Mouse (Mus musculus): ENCODE data around the gene Arhgef9.

The Arhgef9 gene

DNA sequence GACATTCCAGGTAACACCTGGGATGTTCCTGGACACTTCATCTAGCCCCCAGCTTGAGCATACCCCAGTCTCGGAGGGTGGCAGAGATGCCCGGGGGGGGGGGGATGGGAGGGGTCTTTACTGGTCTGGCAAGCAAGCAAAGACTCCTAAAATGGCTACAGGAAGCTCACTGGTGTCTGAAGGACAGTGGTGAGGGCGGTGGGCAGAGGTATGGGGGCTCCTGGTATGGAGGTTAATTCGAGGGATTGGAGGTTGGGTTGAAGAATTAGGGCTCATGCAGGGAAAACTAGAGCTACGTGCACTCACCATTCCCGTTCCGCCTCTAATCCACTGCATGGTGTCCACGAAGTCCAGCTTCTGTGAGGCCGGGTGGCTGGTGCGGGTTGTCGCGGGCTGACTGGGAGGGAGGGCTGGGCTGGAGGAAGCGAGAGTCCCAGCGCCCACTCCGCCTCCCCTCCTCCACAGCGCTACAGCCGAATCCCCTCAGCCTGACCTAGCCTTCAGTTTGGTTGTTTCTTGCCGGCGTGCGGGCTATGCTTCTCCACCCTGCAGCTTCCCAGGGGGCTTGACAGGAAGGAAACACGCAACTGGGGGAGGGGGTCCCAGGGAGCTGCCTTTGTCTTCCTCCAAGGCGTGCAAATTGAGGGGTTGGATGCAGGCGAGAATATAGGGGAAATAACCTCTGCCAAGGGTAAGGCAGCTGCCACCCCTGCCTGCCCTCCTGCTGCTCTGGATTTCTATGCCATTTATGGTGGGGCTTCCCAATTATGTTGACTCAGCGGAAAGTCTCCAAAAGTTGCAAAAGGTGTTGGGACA, at the start of gene Arhgef9:
TSS of gene Arhgef9 (minus strand) at position 753 of the 816 bp plus-strand sequence.
- peak in 1 of 2 experiments; percentile 31 for DNase-seq (ENCODE audit: low spot score in 2 of 2)

DNA sequence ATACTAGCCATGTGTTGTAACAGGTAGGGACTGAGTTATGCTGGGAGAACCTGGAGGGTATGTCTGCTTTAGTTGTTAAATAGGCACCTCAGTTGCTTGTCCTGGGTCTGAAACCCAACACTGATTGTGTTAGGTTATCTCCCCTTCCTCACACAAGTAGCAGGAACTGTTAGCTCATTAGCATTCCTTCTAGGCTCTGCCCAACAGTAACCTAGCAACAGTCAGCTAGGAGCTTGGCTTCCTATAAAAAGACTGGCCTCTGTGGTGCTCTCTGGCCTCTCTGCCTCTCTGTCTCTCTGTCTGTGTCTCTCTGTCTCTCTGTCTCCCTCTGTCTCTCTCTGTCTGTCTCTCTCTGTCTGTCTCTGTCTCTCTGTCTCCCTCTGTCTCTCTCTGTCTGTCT, 42.2 kb upstream of the Arhgef9 start:
- DNase-seq (ENCODE audit: low spot score in 2 of 2): no peak

DNA sequence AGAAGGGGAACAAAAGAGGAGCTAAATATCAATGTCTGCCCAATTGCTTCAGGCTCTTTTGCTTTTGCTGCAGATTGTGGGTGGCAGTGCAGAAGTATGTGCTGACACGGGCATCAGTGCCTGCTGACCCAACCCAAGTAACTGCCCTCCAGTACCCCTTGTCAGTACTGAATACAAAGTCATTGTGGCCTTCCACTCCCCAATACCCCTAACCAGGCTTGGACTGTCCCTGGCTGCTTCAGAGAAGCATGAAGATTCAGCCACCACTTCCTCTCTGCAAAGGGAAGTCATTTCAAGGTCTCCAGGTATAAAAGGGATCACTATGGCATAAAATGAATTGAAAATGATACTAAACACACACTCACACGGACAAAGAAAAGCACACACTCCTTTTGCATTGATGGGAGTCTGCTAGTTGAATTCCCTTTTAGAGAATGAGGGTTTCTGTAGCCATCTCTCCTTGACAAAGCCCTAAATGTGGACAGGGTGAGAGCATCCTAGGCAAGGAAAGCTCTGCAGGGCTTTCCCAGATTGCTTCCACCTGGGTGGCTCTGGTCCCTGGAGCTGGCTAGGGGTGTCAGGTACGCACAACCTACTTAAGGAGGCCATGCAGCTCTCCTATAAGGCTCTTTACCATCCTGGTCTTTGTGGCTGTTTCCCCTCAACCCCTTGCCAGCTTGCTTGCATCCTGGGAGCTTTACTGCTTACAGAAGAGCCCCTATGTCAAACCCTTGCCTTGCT, 1.1 kb downstream of the Arhgef9 start:
- DNase-seq (ENCODE audit: low spot score in 2 of 2): peak in 1 of 2 experiments; percentile 1

GRCm38 (mm10) chrX:95175978-95176377, 20.7 kb downstream of the Arhgef9 start:
- peak in 1 of 2 experiments; percentile 30 for DNase-seq (ENCODE audit: low spot score in 2 of 2)

GRCm38 (mm10) chrX:95166317-95166716, 30.3 kb downstream of the Arhgef9 start:
- DNase-seq (ENCODE audit: low spot score in 2 of 2): peak; percentile 51 to 73

DNA sequence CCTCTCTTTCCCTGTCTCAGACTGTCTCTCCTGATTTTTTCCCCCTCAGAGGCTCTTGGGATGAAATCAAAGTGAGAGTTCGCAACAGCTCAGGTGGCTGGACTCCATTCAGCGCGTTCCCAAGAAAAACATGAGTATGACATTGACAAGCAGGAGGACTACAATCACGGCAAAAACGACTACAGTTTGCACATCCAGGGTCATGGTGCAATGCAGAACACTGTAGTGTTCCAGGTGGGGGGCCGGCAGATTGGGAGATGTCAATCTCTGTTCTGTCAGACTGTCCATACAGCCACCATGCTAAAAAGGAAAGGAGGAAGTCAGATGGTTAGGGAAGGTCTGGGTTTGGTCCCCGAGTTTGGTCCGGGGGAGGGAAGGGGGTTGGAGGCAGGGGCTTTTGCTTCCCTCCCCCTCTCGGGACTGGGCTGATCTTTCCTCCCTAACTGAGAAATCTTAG, 31.0 kb downstream of the Arhgef9 start:
- DNase-seq (ENCODE audit: low spot score in 2 of 2): peak in 1 of 2 experiments; percentile 14

DNA sequence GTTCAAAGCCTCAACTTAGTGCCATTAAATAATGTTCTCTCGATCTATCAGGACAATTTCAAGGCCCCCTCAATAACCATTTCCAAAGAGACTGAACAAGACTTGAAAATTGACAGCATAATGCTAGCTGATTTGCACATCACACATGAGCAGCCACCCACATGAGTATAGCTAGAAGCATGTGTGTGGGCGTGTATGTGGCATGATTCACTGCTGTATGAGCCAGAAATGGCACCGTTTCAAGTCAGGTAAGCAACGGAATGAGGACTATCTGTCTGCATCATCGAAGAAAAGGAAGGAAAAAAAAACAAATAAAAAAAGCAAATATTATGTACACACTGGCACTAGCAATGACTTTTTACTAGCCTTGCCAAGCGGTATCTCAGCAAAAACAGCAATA, 32.5 kb downstream of the Arhgef9 start:
- DNase-seq (ENCODE audit: low spot score in 2 of 2): no peak

DNA sequence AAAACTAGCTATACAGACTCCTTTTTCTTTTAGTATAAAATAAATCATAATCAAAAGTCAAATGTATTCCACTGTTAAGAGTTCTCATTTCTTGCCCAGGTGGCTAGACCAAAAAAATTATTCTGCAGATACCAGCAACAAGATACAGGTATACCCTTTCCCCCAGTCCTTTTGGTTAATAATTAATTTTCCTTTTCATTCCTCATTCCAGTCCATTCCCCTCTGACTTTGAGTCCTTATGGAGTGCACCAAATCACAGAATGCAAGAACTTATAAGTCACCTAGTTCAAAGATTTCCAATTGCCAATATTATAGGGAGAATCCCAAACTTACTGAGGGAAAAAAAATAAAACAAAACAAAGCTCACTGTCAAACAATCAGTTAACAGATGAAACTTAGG, 33.2 kb downstream of the Arhgef9 start:
- DNase-seq (ENCODE audit: low spot score in 2 of 2): no peak

DNA sequence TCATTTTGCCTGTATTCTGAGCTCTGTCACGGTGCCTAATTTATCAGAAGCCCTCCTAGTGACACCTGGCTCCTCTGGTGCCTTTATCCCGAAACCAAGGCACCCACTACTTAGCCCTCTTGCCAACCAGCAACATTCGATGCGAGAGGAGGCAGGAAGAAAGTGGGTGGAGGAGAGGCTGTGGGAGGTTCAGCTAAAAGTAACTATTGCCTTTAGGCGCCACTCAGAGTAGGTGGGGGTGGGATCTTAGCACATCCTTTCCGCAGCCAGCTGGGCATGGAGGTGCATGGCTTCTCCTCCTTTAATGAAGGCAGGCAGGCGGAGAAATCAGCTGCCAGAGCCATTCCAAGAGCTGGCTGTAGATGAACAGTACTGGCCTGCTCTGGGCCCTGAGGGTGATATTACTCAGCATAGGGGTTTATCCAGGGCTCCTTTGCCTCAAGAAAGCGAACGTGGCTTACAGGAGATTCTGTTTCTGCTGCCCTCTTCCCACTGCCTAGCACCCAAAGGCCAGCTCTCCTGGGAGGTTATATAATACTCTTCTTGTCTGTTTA, 39.7 kb downstream of the Arhgef9 start:
- DNase-seq (ENCODE audit: low spot score in 2 of 2): peak in 1 of 2 experiments; percentile 2

DNA sequence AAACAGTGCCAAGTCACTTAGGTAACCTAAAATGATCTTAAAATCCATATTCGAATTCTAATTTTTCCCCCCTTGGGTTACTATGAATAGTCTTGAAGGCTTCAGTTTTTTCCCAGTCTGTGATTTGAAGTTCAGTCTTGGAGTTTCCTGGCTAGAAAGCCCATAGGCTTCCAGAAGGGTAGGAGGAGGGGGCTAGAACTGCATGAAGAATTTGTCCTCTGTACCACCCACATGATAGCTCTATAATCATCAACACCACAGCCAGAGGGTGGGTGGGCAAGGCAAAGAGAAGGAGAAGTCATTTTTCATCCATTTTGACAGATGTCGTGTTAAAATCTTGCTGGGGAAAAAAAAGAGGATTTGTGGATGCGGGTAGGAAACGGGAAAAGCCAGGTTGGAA, 58.0 kb downstream of the Arhgef9 start:
- DNase-seq (ENCODE audit: low spot score in 2 of 2): no peak

DNA sequence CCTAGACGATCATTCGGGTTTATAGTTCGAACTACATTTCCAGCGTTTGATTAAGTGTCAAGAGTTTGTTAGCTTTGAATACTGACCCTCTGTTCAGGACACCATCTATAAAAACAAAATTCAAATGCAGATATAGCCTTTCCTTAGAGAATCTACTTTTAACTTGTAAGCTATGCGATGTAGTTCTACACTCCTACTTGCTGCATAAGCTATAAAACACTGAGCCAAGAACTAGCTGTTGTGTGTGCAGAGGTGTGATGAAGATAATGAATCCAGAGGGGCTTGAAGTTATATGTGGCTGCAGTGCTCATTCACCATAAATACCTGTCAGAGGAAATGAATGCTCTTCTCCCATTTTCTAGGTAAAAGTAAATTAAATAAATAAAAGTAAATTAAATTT, 63.2 kb downstream of the Arhgef9 start:
- DNase-seq (ENCODE audit: low spot score in 2 of 2): no peak

GRCm38 (mm10) chrX:95132996-95133395, 63.7 kb downstream of the Arhgef9 start:
- DNase-seq (ENCODE audit: low spot score in 2 of 2): no peak

DNA sequence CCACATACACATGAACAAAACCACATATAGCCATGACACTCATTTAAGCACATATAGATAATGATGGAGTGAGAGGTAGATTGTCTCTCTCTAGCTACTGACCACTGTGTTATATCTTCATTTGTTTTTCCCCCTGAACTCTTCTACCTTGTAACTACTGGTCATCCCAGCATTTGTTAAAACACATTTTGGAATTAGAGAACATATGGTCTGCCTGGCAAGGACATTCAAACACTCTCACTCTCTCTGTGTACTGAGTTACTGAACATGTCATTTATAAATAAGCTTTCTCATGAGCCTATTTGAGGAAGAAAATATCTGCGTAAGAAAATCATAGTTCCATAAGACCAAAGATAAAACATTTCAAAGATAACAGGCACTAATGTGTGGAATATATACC, 64.9 kb downstream of the Arhgef9 start:
- no peak for DNase-seq (ENCODE audit: low spot score in 2 of 2)

- no peak for DNase-seq (ENCODE audit: low spot score in 2 of 2)
Measured at GRCm38 (mm10) chrX:95123462-95123861, 73.2 kb downstream of the Arhgef9 start.

DNA sequence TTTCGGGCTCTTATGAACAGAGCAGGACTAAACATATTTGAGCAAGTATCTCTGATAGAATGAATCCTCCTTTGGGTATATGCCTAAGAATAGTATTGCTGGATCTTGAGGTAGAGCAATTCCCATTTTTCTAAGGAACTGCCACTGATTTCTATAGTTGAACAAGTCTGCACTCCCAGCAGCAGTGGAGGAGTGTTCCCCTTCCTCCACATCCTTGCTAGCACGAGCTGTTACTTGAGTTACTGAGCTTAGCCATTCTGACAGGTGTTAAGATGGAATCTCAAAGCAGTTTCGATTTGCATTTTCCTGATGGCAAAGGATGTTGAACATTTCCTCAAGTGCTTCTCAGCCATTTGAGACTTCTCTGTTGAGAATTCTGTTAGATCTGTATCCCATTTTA, 92.3 kb downstream of the Arhgef9 start:
- DNase-seq (ENCODE audit: low spot score in 2 of 2): no peak

DNA sequence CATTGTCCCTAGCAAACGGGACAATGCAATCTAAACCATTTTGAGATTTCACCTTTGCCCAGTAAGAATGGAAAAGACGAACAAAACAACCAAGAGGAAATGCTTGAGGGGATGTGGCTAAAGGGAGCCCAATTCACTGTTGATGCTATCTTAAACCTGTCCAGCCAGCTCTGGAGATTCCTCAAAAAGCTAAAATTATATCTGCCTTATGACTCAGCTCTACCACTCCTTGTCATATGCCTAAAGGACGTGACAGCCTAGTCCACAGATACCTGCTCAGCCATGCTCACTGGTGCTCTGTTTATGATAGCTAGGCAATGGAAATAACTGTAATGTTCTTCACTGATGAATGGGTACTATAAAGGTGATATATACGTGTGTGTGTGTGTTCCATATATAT, 109.0 kb downstream of the Arhgef9 start:
- DNase-seq (ENCODE audit: low spot score in 2 of 2): no peak

GRCm38 (mm10) chrX:95077013-95077699, 119.5 kb downstream of the Arhgef9 start:
- DNase-seq (ENCODE audit: low spot score in 2 of 2): no peak

- no peak for DNase-seq (ENCODE audit: low spot score in 2 of 2)
Measured at GRCm38 (mm10) chrX:95027907-95028306, 168.7 kb downstream of the Arhgef9 start.

- DNase-seq (ENCODE audit: low spot score in 2 of 2): peak; percentile 22 to 60
Measured at GRCm38 (mm10) chrX:95026361-95026892, 170.2 kb downstream of the Arhgef9 start, which contains the start of gene Spin4. Gene Spin4 (minus strand): TSS chrX:95026682.

- no peak for DNase-seq (ENCODE audit: low spot score in 2 of 2)
Measured at GRCm38 (mm10) chrX:95025779-95026360, 170.8 kb downstream of the Arhgef9 start.

GRCm38 (mm10) chrX:95012033-95012432, 184.6 kb downstream of the Arhgef9 start:
- no peak for DNase-seq (ENCODE audit: low spot score in 2 of 2)

All from cerebellum, postnatal 4 days (tissue).